Mouse (Mus musculus) kidney, postnatal 36 days (tissue): Measurements from ENCODE around the gene Gripap1.
"Not testable (repeated sequence)": the region's sequence is repeated elsewhere in the genome, so short reads cannot be mapped to it uniquely, and the experiment has no call there.

Experiments
- DNase-seq, 2 experiments: peaks; one replicate each; pipeline ENCODE4 v3.0.0; 2021 to 2022; ENCODE audit warnings: mixed read lengths in 2 of 2

Gripap1 gene

GRCm38 (mm10) chrX:7779294-7779693 lies 10.3 kb upstream of the Gripap1 start:
- no peak for DNase-seq

GRCm38 (mm10) chrX:7782603-7783092 lies 6.9 kb upstream of the Gripap1 start:
- no peak for DNase-seq

DNA sequence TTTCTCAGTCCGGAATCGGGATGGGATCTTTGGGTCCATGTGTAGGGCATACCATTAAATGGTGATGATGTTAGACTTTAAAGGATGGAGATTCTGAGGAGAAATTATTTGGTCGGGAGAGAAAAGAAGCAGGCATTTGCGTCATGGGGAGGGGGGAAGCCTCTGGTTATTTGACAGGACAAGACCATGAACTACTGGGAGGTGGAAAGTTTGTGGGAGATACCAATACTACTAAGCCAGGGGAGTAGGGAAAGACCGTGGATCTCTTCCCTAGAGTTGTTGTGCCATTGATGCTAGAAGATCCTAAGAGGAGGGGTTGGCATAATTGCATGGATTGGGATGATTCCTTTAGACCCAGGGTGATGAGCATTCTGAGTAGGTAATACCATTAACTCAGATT lies 744 bp downstream of the Gripap1 start:
- DNase-seq = no peak

- peak; percentile 14 to 22 for DNase-seq
Observed at GRCm38 (mm10) chrX:7793361-7793760, 3.8 kb downstream of the Gripap1 start.

DNA sequence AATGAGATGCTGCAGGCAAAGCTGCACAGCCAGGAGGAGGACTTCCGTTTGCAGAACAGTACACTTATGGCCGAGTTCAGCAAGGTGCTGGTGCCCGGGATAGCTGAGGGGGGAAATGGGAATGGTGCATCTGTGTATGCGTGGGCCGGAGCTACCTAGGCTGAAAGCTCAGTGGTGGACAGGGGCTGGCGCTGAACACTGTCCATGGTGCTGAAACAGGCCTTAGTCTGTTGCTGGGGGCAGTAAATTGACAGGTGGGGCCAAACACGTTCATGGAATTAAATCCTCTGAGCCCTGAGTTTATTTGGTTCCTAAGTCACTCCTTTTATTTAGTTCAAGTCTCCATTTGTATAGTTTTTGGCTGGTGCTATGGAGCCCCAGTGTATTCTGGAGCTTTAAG lies 5.5 kb downstream of the Gripap1 start:
- DNase-seq = peak; percentile 28 to 70

DNA sequence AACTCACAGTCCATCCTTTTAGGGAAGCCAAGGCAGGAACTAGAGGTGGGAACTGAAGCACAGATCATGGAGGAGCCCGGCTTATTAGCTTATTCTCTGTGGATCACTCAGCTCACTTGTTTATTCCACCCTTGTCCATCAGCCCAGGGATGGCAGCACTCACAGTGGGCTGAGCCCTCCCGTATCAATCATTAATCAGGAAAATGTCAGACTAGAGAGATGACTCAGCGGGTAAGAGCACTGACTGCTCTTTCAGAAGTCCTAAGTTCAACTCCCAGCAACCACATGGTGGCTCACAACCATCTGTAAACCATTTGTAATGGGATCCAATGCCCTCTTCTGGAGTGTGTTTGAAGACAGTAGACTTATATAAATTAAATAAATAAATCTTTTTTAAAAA lies 7.8 kb downstream of the Gripap1 start:
- peak; percentile 33 to 68 for DNase-seq

GRCm38 (mm10) chrX:7802157-7802556 lies 12.6 kb downstream of the Gripap1 start:
- not testable (repeated sequence) for DNase-seq

GRCm38 (mm10) chrX:7815016-7815415 lies 25.5 kb downstream of the Gripap1 start:
- peak in 1 of 2 experiments; percentile 56 for DNase-seq

DNA sequence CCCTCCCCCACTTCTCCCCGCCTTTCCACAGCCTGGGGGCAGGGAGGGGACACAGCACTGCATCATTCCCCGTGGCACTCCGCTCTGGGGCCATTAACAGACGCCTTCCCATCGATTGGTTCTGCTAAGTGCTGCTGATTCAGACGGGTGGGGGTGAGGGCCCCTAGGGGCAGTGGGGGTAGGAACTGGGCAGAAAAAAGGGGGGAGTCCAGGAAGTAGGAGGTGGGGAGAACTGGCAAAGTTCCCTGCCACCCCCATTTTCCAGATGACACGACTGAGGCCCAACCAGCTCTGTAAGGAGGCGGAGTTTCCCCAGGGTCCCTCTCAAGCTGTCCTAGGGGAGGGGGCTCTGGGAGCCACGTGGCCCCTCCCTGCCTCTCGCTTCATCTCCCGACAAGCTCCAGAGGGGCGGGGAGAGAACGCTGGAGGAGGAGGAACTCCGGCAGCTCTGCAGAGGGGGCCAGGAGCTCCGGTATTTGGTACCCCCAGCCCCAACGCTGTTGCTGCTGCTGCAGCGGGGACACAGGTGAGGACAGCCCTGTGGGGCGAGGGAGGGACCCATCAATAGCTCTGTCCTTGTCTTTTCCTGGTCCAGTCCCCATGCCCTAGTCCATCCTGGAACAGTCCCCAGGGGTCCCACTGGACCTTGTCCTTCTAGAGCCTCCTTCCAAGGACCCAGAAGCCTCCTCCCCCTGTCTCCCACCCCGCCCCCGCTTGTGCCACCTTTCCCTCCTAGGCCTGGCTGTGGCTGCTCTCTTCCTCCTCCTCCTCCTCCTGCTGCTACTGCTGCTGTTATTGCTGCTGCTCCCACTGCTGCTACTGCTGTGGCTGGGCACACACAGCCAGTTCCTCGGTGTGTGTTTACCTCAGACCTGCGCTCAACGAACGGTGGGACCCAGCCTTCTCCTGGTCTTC lies 32.6 kb downstream of the Gripap1 start, which contains the start of gene Kcnd1:
Kcnd1 (plus strand) TSS at position 425 of the 915 bp plus-strand sequence.
- DNase-seq = peak in 1 of 2 experiments; percentile 8

- DNase-seq = no peak
Observed at GRCm38 (mm10) chrX:7837146-7837545, 47.6 kb downstream of the Gripap1 start.

- DNase-seq = no peak
Observed at GRCm38 (mm10) chrX:7840842-7841162, 51.2 kb downstream of the Gripap1 start.

- DNase-seq = peak; percentile 96 to 97
Observed at GRCm38 (mm10) chrX:7841163-7842162, 51.9 kb downstream of the Gripap1 start, which contains the start of gene Otud5. Otud5 (plus strand) TSS chrX:7841364.

- DNase-seq = peak in 1 of 2 experiments; percentile 18
Observed at GRCm38 (mm10) chrX:7842318-7842717, 52.8 kb downstream of the Gripap1 start.

GRCm38 (mm10) chrX:7847845-7848244 lies 58.3 kb downstream of the Gripap1 start:
- DNase-seq = no peak

DNA sequence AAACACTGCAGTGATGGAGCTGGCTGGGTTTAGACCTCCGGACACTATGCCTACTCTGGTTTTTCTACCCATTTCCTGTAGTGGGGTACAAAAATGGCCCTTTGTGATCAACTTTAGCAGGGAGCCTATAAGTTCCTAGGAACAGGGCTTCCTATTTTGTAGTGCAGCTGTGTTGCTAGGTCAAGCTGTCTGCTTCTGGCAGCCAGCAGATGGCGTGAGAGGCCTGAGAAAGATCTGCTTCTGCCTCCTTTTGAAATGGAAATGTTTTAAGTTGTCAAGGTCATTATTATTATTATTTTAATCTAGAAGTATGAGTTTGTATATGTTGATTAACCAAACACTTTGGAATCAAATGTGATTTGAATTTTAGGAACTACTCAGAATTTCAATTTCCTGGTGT lies 65.0 kb downstream of the Gripap1 start:
- peak; percentile 41 to 69 for DNase-seq

GRCm38 (mm10) chrX:7859191-7859753 lies 69.7 kb downstream of the Gripap1 start:
- DNase-seq = no peak

GRCm38 (mm10) chrX:7863181-7863580 lies 73.6 kb downstream of the Gripap1 start:
- no peak for DNase-seq

GRCm38 (mm10) chrX:7864551-7864950 lies 75.0 kb downstream of the Gripap1 start:
- no peak for DNase-seq

DNA sequence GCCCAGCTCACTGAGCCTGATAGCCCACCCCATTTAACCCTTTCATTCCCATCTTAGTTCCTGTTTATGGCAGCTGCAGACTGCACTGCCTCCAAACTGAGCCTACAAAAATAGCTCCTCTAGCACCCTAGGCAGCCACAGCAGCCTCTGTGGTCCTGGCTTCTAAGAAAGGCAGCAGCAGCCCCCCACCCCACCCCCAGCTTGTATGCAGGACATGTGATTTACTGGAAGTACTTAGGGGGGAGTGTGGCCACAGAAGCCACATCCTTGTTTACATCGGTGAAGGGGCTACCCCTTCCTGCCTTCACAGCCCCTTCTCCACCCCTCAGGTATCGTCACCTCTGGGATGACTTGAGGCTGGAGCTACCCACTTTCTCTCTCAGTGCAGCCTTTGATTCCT lies 75.8 kb downstream of the Gripap1 start:
- no peak for DNase-seq

- DNase-seq = no peak
Observed at GRCm38 (mm10) chrX:7865786-7866185, 76.2 kb downstream of the Gripap1 start.

- no peak for DNase-seq
Observed at GRCm38 (mm10) chrX:7867141-7867540, 77.6 kb downstream of the Gripap1 start.

GRCm38 (mm10) chrX:7868506-7868905 lies 78.9 kb downstream of the Gripap1 start:
- no peak for DNase-seq

DNA sequence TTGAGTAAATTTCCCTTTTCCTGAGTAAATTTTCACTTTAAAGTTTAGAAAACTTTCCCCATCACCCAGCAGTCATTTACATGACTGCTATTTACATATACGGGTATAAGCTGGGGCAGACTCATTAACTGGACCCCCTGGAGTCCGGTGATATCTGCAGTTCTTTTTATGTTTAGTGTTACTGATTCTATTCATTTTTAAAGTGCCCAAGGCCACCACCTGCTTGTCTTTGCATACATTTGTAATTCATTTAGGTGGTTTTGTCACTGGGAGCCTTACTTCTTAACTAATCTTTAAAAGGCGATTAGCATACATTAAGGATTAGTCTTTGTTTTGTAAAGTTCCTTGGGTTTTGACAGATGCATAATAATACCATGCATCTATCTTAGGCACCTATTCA lies 80.3 kb downstream of the Gripap1 start:
- no peak for DNase-seq
